Mouse (Mus musculus) ES-E14 (cell line): ENCODE data around the gene Sec23a. TPM values are rescaled to one million over a fixed set of nuclear protein-coding genes. Genes with fewer than 3 reads are reported as not detected.

ENCODE experiments used
- DNase-seq: peaks from one replicate; pipeline ENCODE4 v3.0.0-alpha.2; 2013; ENCODE audit warnings: low read depth, low spot score
- H3K27ac ChIP-seq: 2 replicates; pipeline ENCODE4 v1.5.1; 2012; ENCODE audit warnings: low read depth, mild to moderate bottlenecking, low read length, moderate library complexity, mixed read lengths; ENCODE audit not compliant: poor library complexity, insufficient read depth, severe bottlenecking
- H3K36me3 ChIP-seq: 2 replicates; pipeline ENCODE4 v1.6.1; 2012; ENCODE audit warnings: mild to moderate bottlenecking, low read length, moderate library complexity, mixed read lengths; ENCODE audit not compliant: control insufficient read depth, poor library complexity, insufficient read depth, severe bottlenecking
- H3K4me1 ChIP-seq, 2 experiments: fragments of 150-350 bp in 1 of 2; sonication (generic) in 1 of 2; 2 replicates each; pipeline ENCODE4 v1.6.1; 2012; ENCODE audit warnings: low read length in 2 of 2, mild to moderate bottlenecking in 1 of 2, mixed read lengths in 1 of 2; ENCODE audit not compliant: control insufficient read depth in 2 of 2, insufficient read depth in 2 of 2, poor library complexity in 1 of 2
- H3K4me3 ChIP-seq, 2 experiments: fragments of 150-350 bp in 1 of 2; sonication (generic) in 1 of 2; 2 replicates each; pipeline ENCODE4 v1.5.1; 2012; ENCODE audit warnings: low read length in 2 of 2, low read depth in 1 of 2, mild to moderate bottlenecking in 1 of 2, mixed read lengths in 1 of 2; ENCODE audit not compliant: insufficient read depth in 1 of 2, poor library complexity in 1 of 2, severe bottlenecking in 1 of 2
- H3K9ac ChIP-seq: 2 replicates; pipeline ENCODE4 v1.6.1; 2012; ENCODE audit warnings: low read depth, mild to moderate bottlenecking, low read length, mixed read lengths; ENCODE audit not compliant: poor library complexity, insufficient read depth, severe bottlenecking
- H3K9me3 ChIP-seq: fragments of 150-350 bp; sonication (generic); 2 replicates; pipeline ENCODE4 v1.6.1; 2012; ENCODE audit warnings: low read depth, mild to moderate bottlenecking, low read length; ENCODE audit not compliant: control insufficient read depth, insufficient read depth
- CHD2 ChIP-seq: IDR thresholded peaks from 2 replicates; pipeline ENCODE4 v1.6.1; 2014; ENCODE audit warnings: mild to moderate bottlenecking, low read depth, low read length, inconsistent platforms
- HCFC1 ChIP-seq: IDR thresholded peaks from 2 replicates; pipeline ENCODE4 v1.6.1; 2012; ENCODE audit warnings: low read length, inconsistent platforms, borderline replicate concordance; ENCODE audit not compliant: insufficient read depth
- MAFK ChIP-seq: IDR thresholded peaks from 2 replicates; pipeline ENCODE4 v1.6.1; 2014; ENCODE audit warnings: mild to moderate bottlenecking, low read depth, low read length, inconsistent platforms; ENCODE audit not compliant: insufficient read depth
- ZC3H11A ChIP-seq: IDR thresholded peaks from 2 replicates; pipeline ENCODE4 v1.6.1; 2012; ENCODE audit warnings: low read depth, mild to moderate bottlenecking, inconsistent platforms, low read length, borderline replicate concordance
- ZNF384 ChIP-seq: IDR thresholded peaks from 2 replicates; pipeline ENCODE4 v1.6.1; 2012; ENCODE audit warnings: low read depth, low read length, inconsistent platforms
- in situ Hi-C, 2 experiments: fragments of 600-800 bp; cut with MboI; formaldehyde crosslinking; loops; one replicate each; pipeline ENCODE4 v1.15.1; 2025; ENCODE audit warnings: low sequenced_read_pairs in 2 of 2, inconsistent platforms in 1 of 2; ENCODE audit not compliant: unreplicated experiment in 2 of 2
- total RNA-seq: library from RNA; depleted of rRNA; stranded (reverse); fragments of 300-350 nt; gene quantifications from 2 replicates; pipeline ENCODE4 v1.2.3, GENCODE M21; 2012

Gene Sec23a
- total RNA-seq, 1 experiment = 37.7 TPM

GRCm38 (mm10) chr12:59052470-59052869, 40.7 kb upstream of the Sec23a start:
- DNase-seq = no peak
- Histone ChIP-seq H3K9ac (no peak overlapping the region), H3K4me1 (peaks cover 0 to 3% of the 10 kb centered on the region in 2 experiments; a peak in 1 of 4 replicates), H3K9me3 (no peaks in the 10 kb centered on the region), H3K4me3 (no peak overlapping the region), H3K27ac (no peak overlapping the region), H3K36me3 (peaks cover 15% of the 10 kb centered on the region)
- in situ Hi-C loops = no loop called here
- no peak for TF ChIP-seq ZC3H11A
- no peak for TF ChIP-seq HCFC1
- no peak for TF ChIP-seq MAFK
- no peak for TF ChIP-seq ZNF384
- no peak for TF ChIP-seq CHD2

- Histone ChIP-seq H3K4me3 (no peak overlapping the region), H3K9ac (no peak overlapping the region), H3K9me3 (no peaks in the 10 kb centered on the region), H3K4me1 (no peaks in the 10 kb centered on the region), H3K27ac (no peak overlapping the region), H3K36me3 (peaks cover 2% of the 10 kb centered on the region)
- TF ChIP-seq HCFC1 (no peak), ZC3H11A (no peak), ZNF384 (no peak), MAFK (no peak), CHD2 (no peak)
- in situ Hi-C loops = no loop called here
- no peak for DNase-seq
Observed at GRCm38 (mm10) chr12:59040851-59041250, 29.0 kb upstream of the Sec23a start.

- TF ChIP-seq MAFK (no peak), HCFC1 (peak; percentile 75)
- Histone ChIP-seq H3K9ac (peak overlapping the region; percentile 89), H3K36me3 (peaks cover 2% of the 10 kb centered on the region), H3K4me1 (no peaks in the 10 kb centered on the region), H3K4me3 (no peak overlapping the region), H3K27ac (peak overlapping the region; percentile 100), H3K9me3 (no peaks in the 10 kb centered on the region)
- peak; percentile 91 for DNase-seq
- in situ Hi-C loops = no loop called here
Observed at GRCm38 (mm10) chr12:59039971-59040844, 28.4 kb upstream of the Sec23a start.

GRCm38 (mm10) chr12:59039162-59039970, 27.5 kb upstream of the Sec23a start:
- H3K27ac ChIP-seq = peak overlapping the region; percentile 100; the same call in 1 of the 2 replicates
- H3K9me3 ChIP-seq = no peaks in the 10 kb centered on the region
- TF ChIP-seq CHD2 (no peak), ZNF384 (peak; percentile 80)
- DNase-seq = peak; percentile 26
- no peak overlapping the region for H3K4me3 ChIP-seq
- peak overlapping the region; percentile 89; the same call in 1 of the 2 replicates for H3K9ac ChIP-seq
- in situ Hi-C loops = no loop called here
- H3K4me1 ChIP-seq = no peaks in the 10 kb centered on the region
- peaks cover 2% of the 10 kb centered on the region; the same call in 1 of the 2 replicates for H3K36me3 ChIP-seq
